ENCODE assay signal across 29 mouse cellular contexts in genomic region chr5:88885503-88885902, GRCm38 (mm10). TPM values are rescaled to one million over a fixed set of nuclear protein-coding genes. Genes with fewer than 3 reads are reported as not detected.
A peak's percentile ranks its signal among the peaks of the same experiment; 100 is the strongest.
DNase-seq lines count a peak whose midpoint lies in the region.
"Had no signal": no experiment of that assay in that cellular context is flagged by ENCODE, and none has a peak within 500 bp of the region (broad histone marks: within the 10 kb centered on the region; RNA-seq: fewer than 3 reads in every experiment).

No protein-coding gene starts in this region.

- no peaks in the 10 kb centered on the region for H3K9me3 ChIP-seq in heart, embryonic 10.5 days
- H3K9me3 ChIP-seq: embryonic facial prominence, embryonic 12.5 days; hindbrain, embryonic 10.5 days; limb, embryonic 13.5 days; midbrain, embryonic 10.5 days had no signal

- no peak overlapping the region for H3K4me3 ChIP-seq in heart, embryonic 10.5 days
- H3K4me3 ChIP-seq: erythroblast, embryonic 14.5 days had no signal

- DNase-seq in adrenal gland, postnatal 14 days: peak; percentile 17
- DNase-seq in adrenal gland, adult 8-10 months: no peak
- DNase-seq in heart, postnatal 10 days: peak; percentile 29 to 40
- DNase-seq in heart, embryonic 10.5 days (ENCODE audit: low spot score): no peak
- DNase-seq in lung, postnatal 10 days: peak; percentile 13
- DNase-seq in lung, postnatal 25 days (ENCODE audit: low spot score): no peak
- DNase-seq in lung, postnatal 36 days: peak; percentile 17
- no peak for DNase-seq in thymus, postnatal 10 days (ENCODE audit: low spot score in 2 of 2)
- DNase-seq: cerebellum, adult 11 months; cerebellum, postnatal 10 days; forebrain, postnatal 0 days; gastrocnemius, adult 2 months; kidney, adult 11 months; kidney, postnatal 25 days; layer of hippocampus, adult 9-11 months; retina, postnatal 1 day; thymus, postnatal 14 days had no signal

- H3K27me3 ChIP-seq in heart, embryonic 10.5 days (ENCODE audit: insufficient read depth, poor library complexity, severe bottlenecking): peaks cover 9% of the 10 kb centered on the region; the same call in 1 of the 2 replicates

- peaks cover 17% of the 10 kb centered on the region; the same call in 1 of the 2 replicates for H3K4me1 ChIP-seq in heart, embryonic 10.5 days

- intact Hi-C loops in heart, postnatal 10 days (cut with DNase I): loop anchor here (5.0 to 10.0 kb wide), 2 partner anchors 42 to 171 kb away; no protein-coding TSS in a partner anchor

- 73% methylated on average over 3 of the region's 3 CpGs for WGBS in heart, embryonic 10.5 days

- no peaks in the 10 kb centered on the region for H3K36me3 ChIP-seq in heart, embryonic 10.5 days
- H3K36me3 ChIP-seq: embryonic facial prominence, embryonic 12.5 days; G1E; hindbrain, embryonic 10.5 days; limb, embryonic 13.5 days; midbrain, embryonic 10.5 days had no signal

- no peak overlapping the region for H3K27ac ChIP-seq in heart, embryonic 10.5 days
- H3K27ac ChIP-seq: embryonic facial prominence, embryonic 12.5 days; gastrocnemius, adult 2 months; hindbrain, embryonic 10.5 days; hindbrain, postnatal 0 days; limb, embryonic 13.5 days; liver, embryonic 14.5 days; macrophage; stomach, postnatal 0 days had no signal

RNA-seq across cellular contexts. Expression of gene Slc4a4, which starts 1.1 kb away (rescaled TPM):
- total RNA-seq in adrenal gland, postnatal 14 days (2021): 89.7 and 101 TPM in 2 replicates
- total RNA-seq in adrenal gland, adult 8-10 months (2022): 10 to 100 TPM in 2 of 4 experiments, 1 to 10 TPM in 2; 4.2 to 26.9 (median 17.4) TPM
- total RNA-seq in heart, postnatal 10 days (2021): 10 to 100 TPM; 34.1 to 44.1 TPM
- polyA plus RNA-seq in heart, embryonic 10.5 days (2016; fragmentation: Nextera tagmentation; extraction: Ambion mirVana): 2.2 and 3.0 TPM in 2 replicates
- total RNA-seq: granulocyte monocyte progenitor cell, adult 5-6 weeks; monocyte, adult 5-6 weeks had no signal
- polyA plus RNA-seq: erythroblast, embryonic 14.5 days; G1E; macrophage had no signal

Comparison
In these comparisons a context has a peak if more than half of its experiments do, and no peak if none do; other contexts are left out.
1. DNase-seq: peak in adrenal gland, postnatal 14 days (single experiment), heart, postnatal 10 days (2 of 2), lung, postnatal 10 days (single experiment) and lung, postnatal 36 days (single experiment); none in adrenal gland, adult 8-10 months (single experiment), heart, embryonic 10.5 days (single experiment), lung, postnatal 25 days (single experiment) and thymus, postnatal 10 days (0 of 2).